Mouse (Mus musculus) embryonic fibroblast, embryonic 13.5 days (primary cell): Measurements from ENCODE around the gene Cstf3. TPM values are rescaled to one million over a fixed set of nuclear protein-coding genes. Genes with fewer than 3 reads are reported as not detected.
A peak's percentile ranks its signal among the peaks of the same experiment; 100 is the strongest.
"Not testable (repeated sequence)": the region's sequence is repeated elsewhere in the genome, so short reads cannot be mapped to it uniquely, and the experiment has no call there.

Experiments used
- H3K27ac ChIP-seq: 2 replicates; pipeline ENCODE4 v1.5.1; 2012; ENCODE audit warnings: low read length, control low read depth, inconsistent platforms; ENCODE audit not compliant: insufficient read depth
- H3K4me1 ChIP-seq: 2 replicates; pipeline ENCODE4 v1.6.1; 2011; ENCODE audit warnings: low read length; ENCODE audit not compliant: control insufficient read depth, insufficient read depth
- H3K4me3 ChIP-seq: 2 replicates; pipeline ENCODE4 v1.5.1; 2011; ENCODE audit warnings: mild to moderate bottlenecking, control low read depth, low read length; ENCODE audit not compliant: insufficient read depth
- CTCF ChIP-seq: IDR thresholded peaks from 2 replicates; pipeline ENCODE4 v1.5.1; 2011; ENCODE audit warnings: mild to moderate bottlenecking, control low read depth, low read length, moderate library complexity, borderline replicate concordance; ENCODE audit not compliant: insufficient read depth
- POLR2A ChIP-seq: IDR thresholded peaks from 2 replicates; pipeline ENCODE4 v1.6.1; 2011; ENCODE audit warnings: low read depth, mild to moderate bottlenecking, control low read depth, low read length, moderate library complexity
- polyA plus RNA-seq: library from polyadenylated mRNA; stranded (reverse); fragments of >200 nt; gene quantifications from 2 replicates; pipeline ENCODE4 v1.2.4, GENCODE M21; 2011; ENCODE audit warnings: low read depth; ENCODE audit not compliant: missing spikeins, insufficient read length

Gene Cstf3
- polyA plus RNA-seq: 46.7 and 51.1 TPM in 2 replicates

- Histone ChIP-seq H3K4me1 (peaks cover 2% of the 10 kb centered on the region), H3K27ac (peak within 1 kb of the TSS; percentile 96), H3K4me3 (peak within 1 kb of the TSS; percentile 99)
- TF ChIP-seq POLR2A (peak; percentile 77), CTCF (no peak)
Observed at GRCm38 (mm10) chr2:104590068-104590828, at the start of gene Cstf3. Gene Cstf3, plus strand, starts transcription at chr2:104590523.

GRCm38 (mm10) chr2:104556711-104557110 lies 33.6 kb upstream of the Cstf3 start:
- not testable (repeated sequence) for H3K4me1 ChIP-seq, H3K4me3 ChIP-seq, H3K27ac ChIP-seq

- Histone ChIP-seq H3K27ac (no peak overlapping the region), H3K4me1 (no peaks in the 10 kb centered on the region; the same call in 1 of the 2 replicates), H3K4me3 (no peak overlapping the region)
- TF ChIP-seq CTCF (no peak), POLR2A (no peak)
Observed at GRCm38 (mm10) chr2:104557722-104558121, 32.6 kb upstream of the Cstf3 start.

GRCm38 (mm10) chr2:104558326-104558725 lies 32.0 kb upstream of the Cstf3 start:
- H3K4me1 ChIP-seq: no peaks in the 10 kb centered on the region; the same call in 1 of the 2 replicates
- H3K27ac ChIP-seq: no peak overlapping the region
- TF ChIP-seq POLR2A: no peak
- no peak overlapping the region for H3K4me3 ChIP-seq

GRCm38 (mm10) chr2:104558938-104559337 lies 31.4 kb upstream of the Cstf3 start:
- no peak overlapping the region for H3K4me3 ChIP-seq
- no peak overlapping the region for H3K27ac ChIP-seq
- TF ChIP-seq CTCF: no peak
- TF ChIP-seq POLR2A: no peak
- no peaks in the 10 kb centered on the region; the same call in 1 of the 2 replicates for H3K4me1 ChIP-seq

GRCm38 (mm10) chr2:104559591-104560380 lies 30.5 kb upstream of the Cstf3 start:
- no peak overlapping the region for H3K27ac ChIP-seq
- H3K4me1 ChIP-seq: no peaks in the 10 kb centered on the region; the same call in 1 of the 2 replicates
- H3K4me3 ChIP-seq: no peak overlapping the region
- TF ChIP-seq POLR2A: no peak
- no peak for TF ChIP-seq CTCF

- Histone ChIP-seq H3K27ac (no peak overlapping the region), H3K4me3 (no peak overlapping the region), H3K4me1 (no peaks in the 10 kb centered on the region; the same call in 1 of the 2 replicates)
- TF ChIP-seq CTCF (no peak), POLR2A (no peak)
Observed at GRCm38 (mm10) chr2:104561386-104561785, 28.9 kb upstream of the Cstf3 start.

GRCm38 (mm10) chr2:104561986-104562532 lies 28.3 kb upstream of the Cstf3 start:
- TF ChIP-seq POLR2A (no peak), CTCF (no peak)
- Histone ChIP-seq H3K4me1 (no peaks in the 10 kb centered on the region; the same call in 1 of the 2 replicates), H3K4me3 (no peak overlapping the region), H3K27ac (no peak overlapping the region)

GRCm38 (mm10) chr2:104572066-104572465 lies 18.3 kb upstream of the Cstf3 start:
- Histone ChIP-seq H3K4me3 (no peak overlapping the region), H3K4me1 (no peaks in the 10 kb centered on the region), H3K27ac (no peak overlapping the region)
- TF ChIP-seq CTCF (no peak), POLR2A (no peak)

GRCm38 (mm10) chr2:104576216-104576615 lies 14.1 kb upstream of the Cstf3 start:
- Histone ChIP-seq H3K4me1 (no peaks in the 10 kb centered on the region), H3K27ac (no peak overlapping the region), H3K4me3 (no peak overlapping the region)
- TF ChIP-seq POLR2A: no peak
- no peak for TF ChIP-seq CTCF
